Mouse (Mus musculus): Measurements from ENCODE around the gene Mgrn1.

The Mgrn1 gene

GRCm38 (mm10) chr16:4907972-4908371 lies 21.9 kb downstream of the Mgrn1 start:
- no peak for DNase-seq (ENCODE audit: low spot score)

- no peak for DNase-seq (ENCODE audit: low spot score)
Observed at GRCm38 (mm10) chr16:4909745-4910144, 23.7 kb downstream of the Mgrn1 start.

GRCm38 (mm10) chr16:4910758-4911157 lies 24.7 kb downstream of the Mgrn1 start:
- DNase-seq (ENCODE audit: low spot score), result no peak

- DNase-seq (ENCODE audit: low spot score), result no peak
Observed at GRCm38 (mm10) chr16:4912074-4912648, 26.1 kb downstream of the Mgrn1 start.

DNA sequence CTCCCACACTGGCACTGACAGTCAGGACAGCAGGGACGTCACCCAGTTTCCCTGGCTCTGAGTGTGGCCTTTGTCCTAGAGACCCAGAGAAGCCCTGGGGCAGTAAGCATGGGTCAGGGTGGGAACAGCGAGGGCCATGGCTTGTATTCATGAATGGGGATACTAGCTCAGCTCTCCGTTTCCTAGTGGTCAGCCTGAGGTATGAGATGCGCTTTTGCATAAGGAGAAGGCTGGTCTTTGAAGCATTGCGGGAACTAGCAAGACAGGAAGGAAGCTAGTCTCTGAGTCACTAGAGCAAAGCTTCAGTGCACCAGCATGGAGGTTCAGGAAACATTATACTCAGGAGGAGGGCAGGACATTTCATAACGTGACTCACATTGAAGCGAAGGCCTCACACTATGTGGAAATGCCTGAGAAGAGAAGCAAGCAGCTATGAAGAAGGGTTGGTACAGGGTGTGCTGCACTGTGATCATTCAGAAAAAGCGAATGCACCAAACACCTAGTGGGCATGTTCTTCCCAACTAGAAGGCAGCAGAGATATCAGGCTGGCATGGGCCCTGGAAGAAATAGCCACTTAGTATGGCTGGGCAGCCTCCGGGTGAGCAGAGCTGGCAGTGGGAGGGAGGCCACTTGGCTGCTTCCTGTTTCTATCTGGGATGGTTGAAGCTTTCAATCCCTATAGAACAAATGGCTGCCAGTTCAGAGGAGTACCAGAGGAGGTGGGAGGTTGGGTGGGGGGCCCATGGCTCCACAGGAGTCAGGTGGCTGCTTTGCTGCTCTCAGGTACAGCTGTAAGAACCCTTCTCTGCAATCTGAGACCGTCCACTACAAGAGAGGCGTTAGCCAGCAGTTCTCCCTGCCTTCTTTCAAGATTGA lies 27.1 kb downstream of the Mgrn1 start:
- no peak for DNase-seq (ENCODE audit: low spot score)

- DNase-seq (ENCODE audit: low spot score), result peak; percentile 52
Observed at GRCm38 (mm10) chr16:4913783-4914735, 28.0 kb downstream of the Mgrn1 start.

GRCm38 (mm10) chr16:4915931-4916330 lies 29.9 kb downstream of the Mgrn1 start:
- DNase-seq (ENCODE audit: low spot score), result no peak

DNA sequence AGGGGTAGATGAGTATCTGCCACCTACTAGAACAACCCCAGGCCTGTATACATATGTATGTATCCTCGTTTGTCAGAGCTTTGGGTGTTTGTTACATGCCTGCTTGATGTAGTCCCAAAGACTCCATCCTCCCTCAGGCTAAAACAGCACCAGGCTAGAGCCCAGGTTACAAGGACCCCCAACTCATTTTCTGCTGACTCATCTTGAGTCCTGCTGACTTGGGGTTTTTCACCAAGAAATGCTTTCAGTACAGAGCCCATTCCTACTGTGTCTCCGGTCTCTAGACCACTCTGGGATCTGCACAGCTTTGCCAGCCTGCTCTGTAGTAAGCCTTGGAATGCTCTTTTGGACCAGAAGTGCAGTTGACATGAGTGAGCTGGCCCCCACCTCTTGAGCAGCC lies 30.6 kb downstream of the Mgrn1 start:
- DNase-seq (ENCODE audit: low spot score), result no peak

- DNase-seq (ENCODE audit: low spot score), result no peak
Observed at GRCm38 (mm10) chr16:4920556-4920955, 34.5 kb downstream of the Mgrn1 start.

DNA sequence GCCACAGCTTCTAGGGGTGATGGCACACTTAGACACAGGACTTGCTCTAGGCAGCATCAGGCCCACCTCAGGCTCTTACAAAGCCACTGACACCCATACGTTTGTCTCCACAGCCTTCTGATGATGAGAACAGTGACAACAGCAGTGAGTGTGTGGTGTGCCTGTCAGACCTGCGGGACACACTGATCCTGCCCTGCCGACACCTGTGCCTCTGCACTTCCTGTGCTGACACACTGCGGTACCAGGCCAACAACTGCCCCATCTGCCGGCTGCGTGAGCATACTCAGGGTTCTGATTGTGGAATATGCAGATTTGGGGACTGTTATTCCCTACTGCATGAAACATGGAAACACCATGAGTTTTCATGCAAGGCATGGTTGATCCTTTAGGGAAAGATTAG lies 36.4 kb downstream of the Mgrn1 start:
- DNase-seq (ENCODE audit: low spot score), result no peak

GRCm38 (mm10) chr16:4923996-4924395 lies 37.9 kb downstream of the Mgrn1 start:
- no peak for DNase-seq (ENCODE audit: low spot score)

GRCm38 (mm10) chr16:4927967-4928366 lies 41.9 kb downstream of the Mgrn1 start:
- DNase-seq (ENCODE audit: low spot score), result no peak

DNA sequence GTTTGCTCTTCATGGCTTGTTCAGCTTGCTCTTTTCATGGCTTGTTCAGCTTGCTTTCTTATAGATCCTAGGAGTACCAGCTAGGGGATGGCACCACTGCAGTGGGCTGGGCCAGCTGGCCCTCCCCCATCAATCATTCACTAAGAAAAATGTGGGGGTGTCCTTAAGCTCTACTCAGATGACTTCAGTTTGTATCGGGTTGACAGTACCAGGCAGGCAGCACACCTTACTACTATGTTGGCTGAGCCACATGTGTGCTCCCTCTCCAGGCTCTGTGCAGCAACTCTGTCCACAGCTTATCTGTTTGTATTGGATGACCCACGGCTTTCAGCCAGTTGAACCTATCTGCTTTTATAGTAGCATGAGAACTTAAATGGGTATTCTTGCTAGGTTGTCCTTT lies 42.4 kb downstream of the Mgrn1 start:
- no peak for DNase-seq (ENCODE audit: low spot score)

DNA sequence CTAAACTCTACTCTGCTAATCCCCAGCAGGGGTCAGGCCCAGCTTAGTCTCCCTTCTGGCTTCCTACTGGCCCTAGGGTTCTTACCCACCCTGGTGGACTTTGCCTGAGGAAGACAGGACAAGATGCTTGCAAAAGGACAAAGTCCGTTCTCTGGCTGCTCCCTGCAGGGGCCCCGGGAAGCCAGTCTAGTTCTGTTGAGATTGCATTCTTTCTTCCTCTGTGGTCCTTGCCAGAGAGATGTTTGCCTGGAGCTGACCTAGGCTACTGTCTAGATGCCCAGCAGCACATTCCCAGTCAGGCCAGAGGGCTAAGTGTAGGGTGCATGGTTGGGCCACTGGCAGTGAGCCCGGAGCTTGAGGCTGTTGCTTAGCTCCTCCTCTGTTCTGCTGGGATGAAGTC lies 46.4 kb downstream of the Mgrn1 start:
- DNase-seq (ENCODE audit: low spot score), result no peak

DNA sequence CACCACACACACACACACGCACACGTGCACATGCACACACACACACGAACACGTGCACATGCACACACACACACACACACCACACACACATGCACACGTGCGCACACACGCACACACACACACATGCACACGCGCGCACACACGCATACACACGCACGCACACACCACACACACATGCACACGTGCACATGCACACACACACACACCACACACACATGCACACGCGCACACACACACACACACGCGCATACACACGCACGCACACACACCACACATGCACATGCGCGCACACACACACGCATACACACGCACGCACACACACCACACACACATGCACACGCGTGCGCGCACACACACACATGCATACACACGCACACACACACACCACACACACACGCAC lies 49.4 kb downstream of the Mgrn1 start:
- no peak for DNase-seq (ENCODE audit: low spot score)

DNA sequence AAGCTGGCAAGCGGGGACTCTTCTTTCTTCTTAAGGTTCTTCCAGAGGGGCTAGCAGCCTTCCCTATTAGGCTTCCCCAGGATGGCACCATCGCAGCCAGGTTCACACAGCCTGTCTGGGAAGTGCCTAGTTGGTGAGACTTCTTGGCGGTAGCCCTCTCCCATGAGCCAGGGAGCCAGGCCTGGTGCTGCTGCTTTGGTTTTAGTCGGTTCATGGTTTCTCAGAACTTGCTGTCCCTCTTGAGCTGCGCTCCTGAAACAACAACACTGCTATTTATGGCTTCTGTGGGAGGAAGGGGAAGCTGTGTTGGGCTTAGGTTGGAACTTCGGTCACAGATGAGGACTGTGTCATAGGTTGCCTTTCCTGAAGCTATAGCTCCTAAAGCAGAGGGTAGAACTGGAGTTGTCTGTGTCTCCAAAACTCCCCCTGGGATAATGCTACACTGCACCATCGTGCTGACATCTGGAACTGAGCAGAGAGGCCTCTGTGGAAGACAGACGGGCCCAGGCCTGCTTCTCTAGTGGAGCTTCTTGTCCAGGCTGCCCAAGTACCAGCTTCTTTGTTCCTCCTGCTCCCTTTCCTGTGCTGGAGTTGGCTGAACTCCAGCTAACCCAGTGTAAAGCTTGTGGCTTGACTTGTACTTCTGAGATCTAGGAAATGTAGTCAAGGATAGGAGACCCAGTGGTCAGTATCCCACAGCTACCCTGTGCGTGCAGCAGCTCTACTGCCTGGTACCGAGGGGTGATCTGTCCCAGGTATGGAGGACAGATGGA lies 50.1 kb downstream of the Mgrn1 start:
- DNase-seq (ENCODE audit: low spot score), result no peak

GRCm38 (mm10) chr16:4937351-4938190 lies 51.5 kb downstream of the Mgrn1 start:
- no peak for DNase-seq (ENCODE audit: low spot score)

- DNase-seq (ENCODE audit: low spot score), result no peak
Observed at GRCm38 (mm10) chr16:4938461-4938860, 52.4 kb downstream of the Mgrn1 start, which contains the start of gene Nudt16l1. Nudt16l1 (plus strand) TSS chr16:4938761.

DNA sequence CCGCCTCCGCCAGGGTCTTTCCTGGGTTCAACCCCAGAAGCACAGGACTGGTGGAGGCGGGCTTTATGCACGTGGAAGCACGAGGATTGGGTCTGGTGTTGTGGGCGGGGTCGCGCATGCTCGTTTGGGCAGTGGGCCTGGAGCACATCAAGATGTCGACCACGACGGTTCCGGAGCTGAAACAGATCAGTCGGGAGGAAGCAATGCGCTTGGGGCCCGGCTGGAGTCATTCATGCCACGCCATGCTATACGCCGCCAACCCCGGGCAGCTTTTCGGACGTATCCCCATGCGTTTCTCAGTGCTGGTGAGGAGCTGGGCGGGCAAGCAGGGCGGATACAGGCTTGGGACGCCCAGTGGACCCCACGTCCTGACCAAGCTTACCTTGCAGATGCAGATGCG lies 52.9 kb downstream of the Mgrn1 start:
- DNase-seq (ENCODE audit: low spot score), result peak; percentile 92

DNA sequence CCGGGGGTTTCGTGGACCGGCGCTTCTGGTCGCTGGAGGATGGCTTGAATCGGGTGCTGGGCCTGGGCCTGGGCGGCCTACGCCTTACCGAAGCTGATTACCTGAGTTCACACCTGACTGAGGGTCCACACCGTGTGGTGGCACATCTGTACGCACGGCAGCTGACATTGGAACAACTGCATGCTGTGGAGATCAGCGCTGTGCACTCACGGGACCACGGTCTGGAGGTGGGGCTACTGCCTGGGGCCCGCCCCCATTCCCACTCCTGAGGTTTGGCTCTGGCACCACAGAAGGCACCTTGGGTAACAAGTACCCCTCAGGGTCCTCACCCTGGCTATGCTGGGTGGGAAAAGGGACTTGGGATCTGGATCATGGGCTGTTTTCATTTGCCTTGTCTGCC lies 53.4 kb downstream of the Mgrn1 start:
- DNase-seq (ENCODE audit: low spot score), result no peak

Measured in ovary, adult 18-20 months (tissue).